Mouse (Mus musculus): Measurements from ENCODE around the gene Tmtc2. TPM values are rescaled to one million over a fixed set of nuclear protein-coding genes. Genes with fewer than 3 reads are reported as not detected.

Tmtc2 gene
- total and polyA plus RNA-seq, 3 experiments = not detected

GRCm38 (mm10) chr10:105434879-105435278 is 139.4 kb downstream of the Tmtc2 start:
- no peaks in the 10 kb centered on the region for H3K27me3 ChIP-seq (replicated peaks)
- H3K27ac ChIP-seq (ENCODE audit: insufficient read depth, low read depth) = no peak overlapping the region
- peaks cover 54% of the 10 kb centered on the region for H3K9me3 ChIP-seq (replicated peaks; ENCODE audit: low read length)
- H3K9ac ChIP-seq (ENCODE audit: insufficient read depth, low read depth) = no peak overlapping the region
- in situ Hi-C loops (cut with MboI; ENCODE audit: low pct_ligation_motif_present, low pct_unique_long_range_greater_than_20kb, low sequenced_read_pairs) = no loop called here
- no peak for DNase-seq (ENCODE audit: extremely low read depth)
- H3K36me3 ChIP-seq (replicated peaks in 1 of 2; ENCODE audit: control insufficient read depth in 1 of 2, insufficient read depth in 1 of 2, low read length in 1 of 2) = no peaks in the 10 kb centered on the region
- H3K4me2 ChIP-seq (ENCODE audit: insufficient read depth, low read depth, poor library complexity, severe bottlenecking) = no peak overlapping the region
- TF ChIP-seq ZC3H11A (IDR thresholded peaks at IDR 0.05; ENCODE audit: low read depth, low read length) = no peak
- no peak for TF ChIP-seq KAT2A (IDR thresholded peaks at IDR 0.05; ENCODE audit: insufficient replicate concordance, low read length)
- TF ChIP-seq CHD2 (IDR thresholded peaks at IDR 0.05; ENCODE audit: low read length) = no peak
- TF ChIP-seq BHLHE40 (IDR thresholded peaks at IDR 0.05; ENCODE audit: low read depth, low read length) = no peak
- no peak for TF ChIP-seq JUN (IDR thresholded peaks at IDR 0.05; ENCODE audit: insufficient read depth, low read depth, low read length)
- TF ChIP-seq UBTF (IDR thresholded peaks at IDR 0.05; ENCODE audit: low read depth, low read length) = no peak
- no peak for TF ChIP-seq MEF2A (IDR thresholded peaks at IDR 0.05; ENCODE audit: borderline replicate concordance, low read depth, low read length)
- TF ChIP-seq POLR2AphosphoS2 (IDR thresholded peaks at IDR 0.05; ENCODE audit: low read depth, low read length) = no peak
- TF ChIP-seq MYC (IDR thresholded peaks at IDR 0.05; ENCODE audit: low read depth, low read length) = no peak
- no peak for TF ChIP-seq ELF1 (IDR thresholded peaks at IDR 0.05; ENCODE audit: low read depth, low read length)
- H3K4me1 ChIP-seq (ENCODE audit: control insufficient read depth in 1 of 2, insufficient read depth in 2 of 2) = no peaks in the 10 kb centered on the region
- H3K79me2 ChIP-seq (replicated peaks; ENCODE audit: control insufficient read depth, extremely low read depth, insufficient read depth, poor library complexity, severe bottlenecking) = no peaks in the 10 kb centered on the region
- H3K4me3 ChIP-seq (replicated peaks in 1 of 3; ENCODE audit: low read depth in 2 of 3, low read length in 2 of 3, poor library complexity in 1 of 3) = no peak overlapping the region
- dilution Hi-C loops (cut with MboI; ENCODE audit: extremely low pct_ligation_motif_present, extremely low pct_unique_long_range_greater_than_20kb, low sequenced_read_pairs) = no loop called here

GRCm38 (mm10) chr10:105430885-105431284 is 143.4 kb downstream of the Tmtc2 start:
- dilution Hi-C loops (cut with MboI; ENCODE audit: extremely low pct_ligation_motif_present, extremely low pct_unique_long_range_greater_than_20kb, low sequenced_read_pairs) = no loop called here
- in situ Hi-C loops (cut with MboI; ENCODE audit: low pct_ligation_motif_present, low pct_unique_long_range_greater_than_20kb, low sequenced_read_pairs) = no loop called here

More at GRCm38 (mm10) chr10:105430885-105431284, 143.4 kb downstream of the Tmtc2 start:
- no peaks in the 10 kb centered on the region for H3K27me3 ChIP-seq (replicated peaks)
- TF ChIP-seq NRF1 (IDR thresholded peaks at IDR 0.05; ENCODE audit: low read depth, low read length) (no peak), NELFE (IDR thresholded peaks at IDR 0.05; ENCODE audit: low read depth, low read length) (no peak), CHD1 (IDR thresholded peaks at IDR 0.05; ENCODE audit: low read depth, low read length) (no peak), ZC3H11A (IDR thresholded peaks at IDR 0.05; ENCODE audit: low read depth, low read length) (no peak), JUN (IDR thresholded peaks at IDR 0.05; ENCODE audit: insufficient read depth, low read depth, low read length) (no peak), UBTF (IDR thresholded peaks at IDR 0.05; ENCODE audit: low read depth, low read length) (no peak), ZKSCAN1 (IDR thresholded peaks at IDR 0.05; ENCODE audit: borderline replicate concordance, low read depth, low read length) (no peak), TCF12 (IDR thresholded peaks at IDR 0.05; ENCODE audit: low read depth, low read length) (no peak), CTCF (conservative IDR thresholded peaks at IDR 0.05 in 1 of 2, IDR thresholded peaks at IDR 0.05 in 1 of 2; ENCODE audit: low read depth in 2 of 2, low read length in 2 of 2) (no peak), RAD21 (IDR thresholded peaks at IDR 0.05; ENCODE audit: low read depth, low read length) (no peak), GABPA (IDR thresholded peaks at IDR 0.05; ENCODE audit: insufficient replicate concordance, low read depth, low read length) (no peak), ZMIZ1 (IDR thresholded peaks at IDR 0.05; ENCODE audit: low read depth, low read length) (no peak), KAT2A (IDR thresholded peaks at IDR 0.05; ENCODE audit: insufficient replicate concordance, low read length) (no peak), ELF1 (IDR thresholded peaks at IDR 0.05; ENCODE audit: low read depth, low read length) (no peak), MAZ (IDR thresholded peaks at IDR 0.05; ENCODE audit: low read depth, low read length) (no peak), HCFC1 (IDR thresholded peaks at IDR 0.05; ENCODE audit: low read depth, low read length) (no peak), EP300 (IDR thresholded peaks at IDR 0.05; ENCODE audit: low read length) (no peak)
- no peaks in the 10 kb centered on the region for H3K79me2 ChIP-seq (replicated peaks; ENCODE audit: control insufficient read depth, extremely low read depth, insufficient read depth, poor library complexity, severe bottlenecking)
- H3K4me2 ChIP-seq (ENCODE audit: insufficient read depth, low read depth, poor library complexity, severe bottlenecking) = no peak overlapping the region
- DNase-seq (ENCODE audit: extremely low read depth) = no peak
- no peaks in the 10 kb centered on the region for H3K36me3 ChIP-seq (replicated peaks in 1 of 2; ENCODE audit: control insufficient read depth in 1 of 2, insufficient read depth in 1 of 2, low read length in 1 of 2)
- H3K4me3 ChIP-seq (replicated peaks in 1 of 3; ENCODE audit: low read depth in 2 of 3, low read length in 2 of 3, poor library complexity in 1 of 3) = no peak overlapping the region
- H3K9me3 ChIP-seq (replicated peaks; ENCODE audit: low read length) = peaks cover 60% of the 10 kb centered on the region
- H3K9ac ChIP-seq (ENCODE audit: insufficient read depth, low read depth) = no peak overlapping the region
- no peaks in the 10 kb centered on the region for H3K4me1 ChIP-seq (ENCODE audit: control insufficient read depth in 1 of 2, insufficient read depth in 2 of 2)
- no peak overlapping the region for H3K27ac ChIP-seq (ENCODE audit: insufficient read depth, low read depth)

Data from CH12.LX (cell line).